Mouse (Mus musculus) testis, adult 2 months (tissue): ENCODE measurements around the gene Fut4.

Source experiments
- CTCF ChIP-seq: fragments of 200-500 bp; IDR thresholded peaks from 2 replicates; pipeline ENCODE4 v1.5.1; 2012; ENCODE audit warnings: low read depth, mild to moderate bottlenecking, inconsistent platforms, low read length, moderate library complexity; ENCODE audit not compliant: control insufficient read depth, insufficient read depth, insufficient replicate concordance
- POLR2A ChIP-seq: fragments of 200-500 bp; IDR thresholded peaks from 2 replicates; pipeline ENCODE4 v1.6.1; 2012; ENCODE audit warnings: low read depth, mild to moderate bottlenecking, inconsistent platforms, low read length, moderate library complexity; ENCODE audit not compliant: control insufficient read depth

DNA sequence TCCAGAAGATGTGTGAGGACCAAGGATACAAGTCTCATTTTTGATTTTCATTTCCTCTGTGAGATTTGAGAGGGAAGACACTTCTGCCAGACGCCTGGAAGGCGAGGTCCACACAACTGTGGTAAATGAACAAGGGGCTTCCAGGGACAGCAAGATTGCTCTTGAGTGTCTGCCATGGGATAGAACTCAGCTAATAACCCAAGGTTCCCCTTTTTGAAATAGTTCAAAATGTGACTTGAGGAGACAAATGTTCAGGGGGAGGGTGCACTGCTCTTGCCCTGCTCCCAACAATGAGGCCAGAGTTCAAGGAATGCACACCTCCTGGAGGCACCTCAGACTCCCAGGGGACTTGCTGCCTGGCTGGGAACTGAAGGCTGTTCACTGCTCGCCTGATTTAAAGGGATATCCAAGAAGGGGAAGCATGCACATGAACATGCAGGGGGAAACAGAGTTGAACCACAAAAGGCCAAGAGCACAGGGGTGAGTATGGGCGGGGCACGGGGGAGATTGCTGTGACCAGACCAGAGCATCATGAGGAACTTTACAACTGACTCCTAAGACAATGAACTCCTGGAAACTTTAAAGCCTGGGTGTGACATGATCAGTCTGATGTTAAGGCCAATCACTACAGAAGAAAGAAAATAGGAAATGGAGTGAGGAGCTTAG lies 27.3 kb downstream of the Fut4 start:
- TF ChIP-seq CTCF, result no peak
- TF ChIP-seq POLR2A, result no peak
